Mouse (Mus musculus) embryonic fibroblast, embryonic 13.5 days (primary cell): ENCODE measurements around the gene Gfra4.

Experiments used
- CTCF ChIP-seq: IDR thresholded peaks from 2 replicates; pipeline ENCODE4 v1.5.1; 2011; ENCODE audit warnings: mild to moderate bottlenecking, control low read depth, low read length, moderate library complexity, borderline replicate concordance; ENCODE audit not compliant: insufficient read depth
- POLR2A ChIP-seq: IDR thresholded peaks from 2 replicates; pipeline ENCODE4 v1.6.1; 2011; ENCODE audit warnings: low read depth, mild to moderate bottlenecking, control low read depth, low read length, moderate library complexity

DNA sequence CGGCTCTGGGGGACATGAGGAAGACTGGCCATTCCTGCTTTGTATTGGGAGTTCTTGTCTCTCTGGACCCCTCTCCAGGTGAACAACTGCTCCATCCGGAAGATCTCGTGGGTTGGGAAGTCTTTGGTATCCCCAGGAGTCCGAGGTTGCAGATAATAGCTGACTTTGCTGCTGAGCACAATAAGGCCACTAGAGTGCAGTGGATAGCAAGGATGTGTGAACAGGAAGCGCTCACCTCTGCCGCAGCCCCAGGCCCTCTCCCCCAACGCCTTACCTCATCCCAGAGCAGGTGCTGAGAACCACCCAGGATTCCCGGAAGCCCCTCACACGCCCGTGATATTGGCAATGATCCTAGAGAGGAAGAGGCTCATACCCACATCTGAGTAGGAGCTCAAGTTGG is 13.3 kb upstream of the Gfra4 start:
- TF ChIP-seq CTCF: peak; percentile 63
- TF ChIP-seq POLR2A: no peak
